Mouse (Mus musculus): ENCODE results near the gene Mog. TPM values are rescaled to one million over a fixed set of nuclear protein-coding genes. Genes with fewer than 3 reads are reported as not detected.

The Mog gene
- total RNA-seq, 2 experiments from 2014 or later, result 42.6 to 45.6 TPM

DNA sequence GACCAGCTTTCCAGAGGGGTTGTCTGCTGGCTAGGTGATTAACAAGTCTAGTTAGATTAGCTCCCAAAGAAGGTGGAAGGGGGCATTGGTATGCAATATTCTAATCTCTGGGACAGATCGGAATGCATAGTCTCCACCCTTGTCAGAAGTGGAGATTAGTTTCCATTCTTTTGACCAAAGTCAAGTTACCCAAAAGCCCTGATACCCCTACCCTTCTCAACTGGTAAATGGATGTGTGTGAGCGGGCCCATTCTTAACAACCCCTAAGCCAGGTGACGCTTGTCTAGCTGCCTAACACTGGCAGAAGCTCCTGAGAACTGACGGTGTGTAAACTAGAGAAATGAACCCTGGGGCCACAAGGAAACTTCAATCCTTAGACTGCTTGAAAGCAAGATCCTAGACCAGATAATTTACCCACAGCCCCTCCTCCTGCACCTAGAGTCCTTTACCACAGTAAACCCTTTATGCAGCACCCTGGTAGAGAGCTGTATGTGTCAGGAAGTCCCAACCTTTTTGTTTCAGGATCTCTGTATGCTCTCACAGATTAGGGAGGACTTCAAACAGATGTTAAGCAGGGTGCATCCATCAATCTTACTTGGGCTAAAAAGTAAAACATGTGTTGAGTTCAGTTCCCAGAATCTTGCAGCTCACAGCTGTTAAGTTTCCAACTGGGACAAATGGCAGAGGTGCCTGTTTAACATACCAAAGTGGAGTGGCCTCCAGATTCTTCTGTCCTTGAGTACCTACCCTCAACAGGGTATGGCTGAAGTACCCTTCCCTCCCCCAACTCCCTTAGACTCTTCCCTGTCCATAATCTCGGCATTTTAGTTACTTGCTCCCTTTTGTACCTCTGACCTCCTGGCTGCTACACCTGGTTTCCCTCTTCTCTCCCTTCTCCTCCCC, 40.7 kb downstream of the Mog start:
- no peak for TF ChIP-seq CTCF (conservative IDR thresholded peaks at IDR 0.05)
- Histone ChIP-seq H3K27ac (no peak overlapping the region), H3K4me3 (no peak overlapping the region)
- DNase-seq (ENCODE audit: low spot score in 2 of 2), result no peak

GRCm38 (mm10) chr17:36981845-36982244, 41.4 kb downstream of the Mog start:
- no peak for DNase-seq (ENCODE audit: low spot score in 2 of 2)
- no peak for TF ChIP-seq CTCF (conservative IDR thresholded peaks at IDR 0.05)
- H3K4me3 ChIP-seq, result no peak overlapping the region
- no peak overlapping the region for H3K27ac ChIP-seq

DNA sequence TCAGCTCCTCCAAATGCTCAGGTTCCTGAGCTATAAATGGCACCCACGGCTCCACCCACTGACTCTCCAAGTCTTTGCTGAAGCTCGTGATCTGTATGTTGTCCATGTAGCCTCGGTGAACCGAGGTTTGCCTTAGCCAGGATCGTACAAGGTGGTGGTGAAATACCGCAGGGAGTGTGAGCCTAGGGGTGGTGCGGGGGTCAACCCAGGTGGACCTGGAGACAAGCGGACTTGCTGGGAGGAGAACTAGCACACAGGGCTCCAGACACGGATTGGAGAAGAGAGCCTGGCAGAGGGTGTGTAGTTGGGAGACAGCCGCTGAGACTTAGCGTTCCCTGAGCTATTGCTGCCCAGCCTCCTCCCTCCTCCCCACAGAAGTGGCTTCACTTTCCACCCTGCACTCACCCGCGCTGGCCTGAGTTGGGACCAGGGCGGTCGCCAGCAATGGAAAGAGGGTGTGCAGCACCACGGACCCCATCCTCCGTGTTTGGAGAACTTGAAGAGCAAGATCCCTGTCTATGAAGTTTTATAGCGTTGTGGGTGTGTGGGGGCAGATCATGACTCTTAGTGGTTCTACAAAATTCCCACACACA, 41.9 kb downstream of the Mog start, which contains the start of gene 2410137M14Rik:
2410137M14Rik (minus strand) TSS at position 17 of the 593 bp plus-strand sequence.
- no peak for TF ChIP-seq CTCF (conservative IDR thresholded peaks at IDR 0.05)
- H3K27ac ChIP-seq, result no peak within 1 kb of the TSS
- peak within 1 kb of the TSS; percentile 19 for H3K4me3 ChIP-seq
- no peak for DNase-seq (ENCODE audit: low spot score in 2 of 2)

DNA sequence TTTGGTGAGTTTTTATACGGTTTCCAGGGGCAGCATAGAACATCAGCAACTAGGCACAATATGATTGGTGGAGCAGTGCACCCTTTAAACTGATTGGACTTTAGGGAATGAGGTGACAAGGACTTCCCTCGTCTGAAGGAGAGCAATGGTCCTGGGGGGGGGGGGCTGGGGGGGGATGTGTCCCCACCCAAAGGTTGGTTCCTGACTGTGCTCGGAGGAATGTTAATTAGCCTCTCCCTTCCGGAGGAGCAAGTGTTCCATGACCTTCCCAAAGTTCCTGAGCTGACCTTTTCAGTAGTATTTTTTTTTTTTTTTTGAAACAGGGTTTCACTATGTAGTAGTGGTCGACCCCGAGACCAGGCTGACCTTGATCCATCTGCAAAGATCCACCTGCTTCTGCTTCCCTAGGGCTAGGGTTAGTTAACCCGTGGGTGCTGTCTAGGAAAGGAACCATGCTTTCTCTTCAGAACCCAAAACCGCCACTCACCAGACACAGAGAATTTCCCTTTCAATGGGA, 49.9 kb downstream of the Mog start:
- H3K4me3 ChIP-seq, result no peak overlapping the region
- no peak for TF ChIP-seq CTCF (conservative IDR thresholded peaks at IDR 0.05)
- DNase-seq (ENCODE audit: low spot score in 2 of 2), result no peak

DNA sequence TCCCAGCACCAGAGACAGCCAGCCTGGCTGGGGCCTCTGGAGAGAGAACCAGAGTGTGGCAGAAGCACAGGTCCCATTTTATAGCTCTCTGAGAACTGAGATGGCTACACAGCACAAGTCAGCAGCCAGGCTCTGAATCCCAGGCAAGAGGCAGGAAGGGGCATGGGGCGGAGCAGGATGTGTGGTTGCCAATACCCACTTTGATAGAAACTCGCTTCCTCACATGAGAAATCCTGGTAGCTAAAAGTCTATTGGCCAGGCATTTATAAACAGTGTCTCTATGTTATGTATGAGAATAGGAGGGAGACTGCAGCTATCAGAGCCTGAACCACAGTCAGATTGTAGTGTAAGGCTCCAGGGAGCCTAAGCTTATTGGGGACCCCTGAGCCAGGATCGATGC, 50.4 kb downstream of the Mog start:
- Histone ChIP-seq H3K4me3 (no peak overlapping the region), H3K27ac (no peak overlapping the region)
- DNase-seq (ENCODE audit: low spot score in 2 of 2), result no peak
- no peak for TF ChIP-seq CTCF (conservative IDR thresholded peaks at IDR 0.05)

More for the DNA sequence above, 49.9 kb downstream of the Mog start:
- H3K27ac ChIP-seq, result no peak overlapping the region

- DNase-seq (ENCODE audit: low spot score in 2 of 2), result no peak
Measured at GRCm38 (mm10) chr17:36971172-36971850, 51.9 kb downstream of the Mog start.

DNA sequence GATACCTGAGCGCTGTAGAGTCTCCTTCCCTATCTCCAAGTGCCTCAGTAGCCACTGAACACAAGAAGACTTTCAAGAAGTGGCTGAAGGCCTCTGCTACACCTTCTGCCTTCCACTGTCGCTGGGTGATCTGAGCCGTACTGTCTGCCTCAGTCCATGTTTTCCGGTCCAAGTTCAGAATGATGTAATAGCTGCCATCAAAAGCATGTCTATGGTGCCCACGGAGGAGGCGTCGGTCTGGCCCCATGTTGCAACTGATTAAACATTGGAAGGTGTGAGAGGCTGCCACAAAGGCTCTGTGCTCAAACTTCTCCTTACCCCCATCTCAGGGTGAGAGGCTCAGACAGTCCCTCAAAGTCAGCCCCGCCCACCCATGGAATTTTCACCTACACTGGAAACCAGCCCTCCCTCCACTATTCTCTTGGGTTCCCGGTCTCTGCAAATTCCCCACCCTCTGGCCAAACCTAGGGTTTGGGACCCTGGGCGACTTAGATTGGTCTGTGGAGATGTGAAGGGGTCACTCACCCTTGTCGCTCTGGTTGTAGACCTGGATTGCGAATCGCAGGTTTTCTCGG, 52.8 kb downstream of the Mog start:
- TF ChIP-seq CTCF (conservative IDR thresholded peaks at IDR 0.05), result no peak
- no peak overlapping the region for H3K4me3 ChIP-seq
- H3K27ac ChIP-seq, result no peak overlapping the region
- no peak for DNase-seq (ENCODE audit: low spot score in 2 of 2)

More at GRCm38 (mm10) chr17:36971172-36971850, 51.9 kb downstream of the Mog start:
- Histone ChIP-seq H3K4me3 (no peak overlapping the region), H3K27ac (no peak overlapping the region)
- no peak for TF ChIP-seq CTCF (conservative IDR thresholded peaks at IDR 0.05)

GRCm38 (mm10) chr17:36966875-36967274, 56.3 kb downstream of the Mog start:
- DNase-seq (ENCODE audit: low spot score in 2 of 2), result no peak
- H3K27ac ChIP-seq, result no peak overlapping the region

DNA sequence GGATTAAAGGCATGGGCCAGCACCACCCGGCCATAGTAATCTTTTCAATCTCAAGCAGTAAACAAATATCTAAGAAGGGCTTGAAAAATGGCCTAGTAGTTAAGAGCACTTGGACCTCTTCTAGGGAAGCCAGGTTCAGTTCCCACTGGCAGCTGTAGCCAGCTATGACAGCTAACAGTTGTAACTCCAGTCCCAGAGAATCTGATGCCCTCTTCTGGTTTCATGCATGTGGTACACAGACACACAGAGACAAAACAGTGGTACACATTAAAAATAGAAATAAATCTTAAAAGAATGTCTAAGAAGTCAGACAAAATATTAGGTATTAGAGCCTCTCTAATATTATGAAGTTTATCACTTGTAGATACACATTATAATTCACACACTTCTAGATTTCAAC, 62.1 kb downstream of the Mog start:
- no peak overlapping the region for H3K27ac ChIP-seq
- H3K4me3 ChIP-seq, result no peak overlapping the region
- peak; percentile 62 for TF ChIP-seq CTCF (conservative IDR thresholded peaks at IDR 0.05)
- no peak for DNase-seq (ENCODE audit: low spot score in 2 of 2)

More at GRCm38 (mm10) chr17:36966875-36967274, 56.3 kb downstream of the Mog start:
- H3K4me3 ChIP-seq, result no peak overlapping the region
- no peak for TF ChIP-seq CTCF (conservative IDR thresholded peaks at IDR 0.05)

Other genes with a start within 250 kb of the Mog start
- gene H2-M10.6, start 211.2 kb downstream of the Mog start, total RNA-seq (2021), result not detected
- 10 to 100 TPM; 22.5 to 26.1 TPM for gene Trim26, start 186.3 kb downstream of the Mog start, total RNA-seq (2021)
- gene Trim15, start 156.2 kb downstream of the Mog start, total RNA-seq (2021), result not detected
- gene Trim10, start 153.8 kb downstream of the Mog start, total RNA-seq (2021), result not detected
- gene Trim40, start 133.3 kb downstream of the Mog start, total RNA-seq (2021), result not detected
- gene Trim31, start 125.3 kb downstream of the Mog start, total RNA-seq (2021), result under 1 TPM in 1 of 2 experiments, not detected in 1; 0.15 TPM
- gene Rnf39, start 80.5 kb downstream of the Mog start, total RNA-seq (2021), result 1 to 10 TPM; 5.2 to 5.3 TPM
- gene Ppp1r11, start 71.7 kb downstream of the Mog start, total RNA-seq (2021), result 100 to 1,000 TPM; 132 to 139 TPM
- gene Znrd1, start 64.8 kb downstream of the Mog start, total RNA-seq (2021), result 10 to 100 TPM; 30.6 to 34.5 TPM
- 1 to 10 TPM; 6.2 to 7.3 TPM for gene Znrd1as, start 64.8 kb downstream of the Mog start, total RNA-seq (2021)
- not detected for gene 2410137M14Rik, start 42.2 kb downstream of the Mog start, total RNA-seq (2021)
- gene H2-M5, start 33.9 kb downstream of the Mog start, total RNA-seq (2021), result 1 to 10 TPM in 1 of 2 experiments, under 1 TPM in 1; 0.37 to 1.2 TPM
- 10 to 100 TPM; 15.0 to 15.8 TPM for gene Zfp57, start 22.2 kb downstream of the Mog start, total RNA-seq (2021)
- gene Gabbr1, start 22.6 kb upstream of the Mog start, total RNA-seq (2021), result 100 to 1,000 TPM; 682 to 738 TPM
- not detected for gene Olfr90, start 65.1 kb upstream of the Mog start, total RNA-seq (2021)
- gene Olfr91, start 74.9 kb upstream of the Mog start, total RNA-seq (2021), result not detected
- not detected for gene Olfr92, start 96.7 kb upstream of the Mog start, total RNA-seq (2021)
- not detected for gene Olfr93, start 138.1 kb upstream of the Mog start, total RNA-seq (2021)
- not detected for gene Ubd, start 170.5 kb upstream of the Mog start, total RNA-seq (2021)
- not detected for gene Olfr94, start 177.6 kb upstream of the Mog start, total RNA-seq (2021)
- gene Olfr95, start 189.7 kb upstream of the Mog start, total RNA-seq (2021), result not detected
- gene Olfr96, start 196.7 kb upstream of the Mog start, total RNA-seq (2021), result not detected
- gene Olfr97, start 213.9 kb upstream of the Mog start, total RNA-seq (2021), result not detected
- gene Olfr98, start 240.4 kb upstream of the Mog start, total RNA-seq (2021), result not detected
- gene H2-M3, start 246.8 kb upstream of the Mog start, total RNA-seq (2021), result 1 to 10 TPM; 2.4 to 3.4 TPM